Mouse (Mus musculus) ES-E14 (cell line): ENCODE results near the gene Atp2a3. TPM values are rescaled to one million over a fixed set of nuclear protein-coding genes. Genes with fewer than 3 reads are reported as not detected.
A peak's percentile ranks its signal among the peaks of the same experiment; 100 is the strongest.

ENCODE experiments used
- DNase-seq: peaks from one replicate; pipeline ENCODE4 v3.0.0-alpha.2; 2013; ENCODE audit warnings: low read depth, low spot score
- H3K27ac ChIP-seq: 2 replicates; pipeline ENCODE4 v1.5.1; 2012; ENCODE audit warnings: low read depth, mild to moderate bottlenecking, low read length, moderate library complexity, mixed read lengths; ENCODE audit not compliant: poor library complexity, insufficient read depth, severe bottlenecking
- H3K36me3 ChIP-seq: 2 replicates; pipeline ENCODE4 v1.6.1; 2012; ENCODE audit warnings: mild to moderate bottlenecking, low read length, moderate library complexity, mixed read lengths; ENCODE audit not compliant: control insufficient read depth, poor library complexity, insufficient read depth, severe bottlenecking
- H3K4me1 ChIP-seq, 2 experiments: fragments of 150-350 bp in 1 of 2; sonication (generic) in 1 of 2; 2 replicates each; pipeline ENCODE4 v1.6.1; 2012; ENCODE audit warnings: low read length in 2 of 2, mild to moderate bottlenecking in 1 of 2, mixed read lengths in 1 of 2; ENCODE audit not compliant: control insufficient read depth in 2 of 2, insufficient read depth in 2 of 2, poor library complexity in 1 of 2
- H3K4me3 ChIP-seq, 2 experiments: fragments of 150-350 bp in 1 of 2; sonication (generic) in 1 of 2; 2 replicates each; pipeline ENCODE4 v1.5.1; 2012; ENCODE audit warnings: low read length in 2 of 2, low read depth in 1 of 2, mild to moderate bottlenecking in 1 of 2, mixed read lengths in 1 of 2; ENCODE audit not compliant: insufficient read depth in 1 of 2, poor library complexity in 1 of 2, severe bottlenecking in 1 of 2
- H3K9ac ChIP-seq: 2 replicates; pipeline ENCODE4 v1.6.1; 2012; ENCODE audit warnings: low read depth, mild to moderate bottlenecking, low read length, mixed read lengths; ENCODE audit not compliant: poor library complexity, insufficient read depth, severe bottlenecking
- H3K9me3 ChIP-seq: fragments of 150-350 bp; sonication (generic); 2 replicates; pipeline ENCODE4 v1.6.1; 2012; ENCODE audit warnings: low read depth, mild to moderate bottlenecking, low read length; ENCODE audit not compliant: control insufficient read depth, insufficient read depth
- CHD2 ChIP-seq: IDR thresholded peaks from 2 replicates; pipeline ENCODE4 v1.6.1; 2014; ENCODE audit warnings: mild to moderate bottlenecking, low read depth, low read length, inconsistent platforms
- HCFC1 ChIP-seq: IDR thresholded peaks from 2 replicates; pipeline ENCODE4 v1.6.1; 2012; ENCODE audit warnings: low read length, inconsistent platforms, borderline replicate concordance; ENCODE audit not compliant: insufficient read depth
- MAFK ChIP-seq: IDR thresholded peaks from 2 replicates; pipeline ENCODE4 v1.6.1; 2014; ENCODE audit warnings: mild to moderate bottlenecking, low read depth, low read length, inconsistent platforms; ENCODE audit not compliant: insufficient read depth
- ZC3H11A ChIP-seq: IDR thresholded peaks from 2 replicates; pipeline ENCODE4 v1.6.1; 2012; ENCODE audit warnings: low read depth, mild to moderate bottlenecking, inconsistent platforms, low read length, borderline replicate concordance
- ZNF384 ChIP-seq: IDR thresholded peaks from 2 replicates; pipeline ENCODE4 v1.6.1; 2012; ENCODE audit warnings: low read depth, low read length, inconsistent platforms
- in situ Hi-C, 2 experiments: fragments of 600-800 bp; cut with MboI; formaldehyde crosslinking; loops; one replicate each; pipeline ENCODE4 v1.15.1; 2025; ENCODE audit warnings: low sequenced_read_pairs in 2 of 2, inconsistent platforms in 1 of 2; ENCODE audit not compliant: unreplicated experiment in 2 of 2
- total RNA-seq: library from RNA; depleted of rRNA; stranded (reverse); fragments of 300-350 nt; gene quantifications from 2 replicates; pipeline ENCODE4 v1.2.3, GENCODE M21; 2012

Atp2a3 gene
- total RNA-seq, 1 experiment: 10.7 TPM

GRCm38 (mm10) chr11:72925067-72925466 is 35.9 kb upstream of the Atp2a3 start:
- no peaks in the 10 kb centered on the region for H3K9me3 ChIP-seq
- peaks cover 0 to 2% of the 10 kb centered on the region in 2 experiments; a peak in 1 of 4 replicates for H3K4me1 ChIP-seq
- TF ChIP-seq ZNF384: no peak
- no peak for TF ChIP-seq CHD2
- TF ChIP-seq MAFK: no peak
- TF ChIP-seq HCFC1: no peak
- no peak for TF ChIP-seq ZC3H11A
- no peak overlapping the region for H3K9ac ChIP-seq
- in situ Hi-C loops: no loop called here
- H3K36me3 ChIP-seq: no peaks in the 10 kb centered on the region; the same call in 1 of the 2 replicates
- H3K4me3 ChIP-seq: no peak overlapping the region
- DNase-seq: no peak
- no peak overlapping the region for H3K27ac ChIP-seq

GRCm38 (mm10) chr11:72926226-72926890 is 34.6 kb upstream of the Atp2a3 start:
- Histone ChIP-seq H3K27ac (peak overlapping the region; percentile 18; the same call in 1 of the 2 replicates), H3K4me3 (no peak overlapping the region), H3K4me1 (peaks cover 0 to 2% of the 10 kb centered on the region in 2 experiments; a peak in 1 of 4 replicates), H3K9me3 (no peaks in the 10 kb centered on the region), H3K36me3 (no peaks in the 10 kb centered on the region; the same call in 1 of the 2 replicates), H3K9ac (no peak overlapping the region)
- TF ChIP-seq ZC3H11A: peak; percentile 79; the same call in 1 of the 2 replicates
- no peak for TF ChIP-seq CHD2
- no peak for DNase-seq
- in situ Hi-C loops: no loop called here

GRCm38 (mm10) chr11:72928516-72928915 is 32.5 kb upstream of the Atp2a3 start:
- Histone ChIP-seq H3K4me1 (peaks cover 0 to 2% of the 10 kb centered on the region in 2 experiments; a peak in 1 of 4 replicates), H3K9me3 (no peaks in the 10 kb centered on the region), H3K4me3 (no peak overlapping the region), H3K36me3 (no peaks in the 10 kb centered on the region; the same call in 1 of the 2 replicates), H3K27ac (no peak overlapping the region), H3K9ac (no peak overlapping the region)
- TF ChIP-seq ZC3H11A (no peak), HCFC1 (no peak), ZNF384 (no peak), CHD2 (no peak), MAFK (no peak)
- in situ Hi-C loops: no loop called here
- no peak for DNase-seq

GRCm38 (mm10) chr11:72940208-72941143 is 20.5 kb upstream of the Atp2a3 start:
- Histone ChIP-seq H3K9me3 (no peaks in the 10 kb centered on the region), H3K9ac (peak overlapping the region; percentile 12; the same call in 1 of the 2 replicates), H3K36me3 (no peaks in the 10 kb centered on the region), H3K4me3 (no peak overlapping the region; a peak in 1 of 4 replicates), H3K4me1 (no peaks in the 10 kb centered on the region; a peak in 1 of 4 replicates), H3K27ac (no peak overlapping the region; the same call in 1 of the 2 replicates)
- peak; percentile 59 for DNase-seq
- in situ Hi-C loops: no loop called here
- TF ChIP-seq ZNF384 (no peak), MAFK (peak; percentile 99)
